Mouse (Mus musculus) CD4-positive, CD25-positive, alpha-beta regulatory T cell, adult 4 months (primary cell): ENCODE measurements around the gene Tcp11. TPM values are rescaled to one million over a fixed set of nuclear protein-coding genes. Genes with fewer than 3 reads are reported as not detected.

Experiments used
- polyA plus RNA-seq, 2 experiments: library from polyadenylated mRNA; unstranded; fragments of 100-300 nt; shearing (Covaris generic); gene quantifications; one replicate each; pipeline ENCODE4 v1.2.1; 2017

Tcp11 gene
- polyA plus RNA-seq, 2 experiments from 2014 or later: 3.1 to 3.8 TPM

Other genes starting within 250 kb of the Tcp11 start
- gene Snrpc, start 242.5 kb downstream of the Tcp11 start, polyA plus RNA-seq: 10 to 100 TPM; 84.0 to 86.8 TPM
- 1 to 10 TPM in 1 of 2 experiments, under 1 TPM in 1; 0.65 to 1.3 TPM for gene Uhrf1bp1, start 224.2 kb downstream of the Tcp11 start, polyA plus RNA-seq
- 1 to 10 TPM; 3.7 to 4.7 TPM for gene Anks1, start 171.3 kb downstream of the Tcp11 start, polyA plus RNA-seq
- 10 to 100 TPM; 38.2 to 42.3 TPM for gene Taf11, start 170.8 kb downstream of the Tcp11 start, polyA plus RNA-seq
- not detected for gene Scube3, start 61.5 kb upstream of the Tcp11 start, polyA plus RNA-seq
- gene Zfp523, start 96.5 kb upstream of the Tcp11 start, polyA plus RNA-seq: 1 to 10 TPM; 2.9 to 5.5 TPM
- 10 to 100 TPM; 30.3 to 34.6 TPM for gene Def6, start 127.1 kb upstream of the Tcp11 start, polyA plus RNA-seq
- 1 to 10 TPM; 2.6 to 4.6 TPM for gene Ppard, start 152.1 kb upstream of the Tcp11 start, polyA plus RNA-seq
- 1 to 10 TPM; 3.7 to 7.7 TPM for gene Fance, start 232.9 kb upstream of the Tcp11 start, polyA plus RNA-seq
- gene Rpl10a, start 247.8 kb upstream of the Tcp11 start, polyA plus RNA-seq: 100 to 1,000 TPM; 798 to 811 TPM